Mouse (Mus musculus): ENCODE measurements at regions not wholly inside any gene's neighbourhood (a gene's known extent, or its start where the extent isn't known, plus 50 kb on each side); places are given as distances from the start of the nearest gene placed in this dataset.

DNA sequence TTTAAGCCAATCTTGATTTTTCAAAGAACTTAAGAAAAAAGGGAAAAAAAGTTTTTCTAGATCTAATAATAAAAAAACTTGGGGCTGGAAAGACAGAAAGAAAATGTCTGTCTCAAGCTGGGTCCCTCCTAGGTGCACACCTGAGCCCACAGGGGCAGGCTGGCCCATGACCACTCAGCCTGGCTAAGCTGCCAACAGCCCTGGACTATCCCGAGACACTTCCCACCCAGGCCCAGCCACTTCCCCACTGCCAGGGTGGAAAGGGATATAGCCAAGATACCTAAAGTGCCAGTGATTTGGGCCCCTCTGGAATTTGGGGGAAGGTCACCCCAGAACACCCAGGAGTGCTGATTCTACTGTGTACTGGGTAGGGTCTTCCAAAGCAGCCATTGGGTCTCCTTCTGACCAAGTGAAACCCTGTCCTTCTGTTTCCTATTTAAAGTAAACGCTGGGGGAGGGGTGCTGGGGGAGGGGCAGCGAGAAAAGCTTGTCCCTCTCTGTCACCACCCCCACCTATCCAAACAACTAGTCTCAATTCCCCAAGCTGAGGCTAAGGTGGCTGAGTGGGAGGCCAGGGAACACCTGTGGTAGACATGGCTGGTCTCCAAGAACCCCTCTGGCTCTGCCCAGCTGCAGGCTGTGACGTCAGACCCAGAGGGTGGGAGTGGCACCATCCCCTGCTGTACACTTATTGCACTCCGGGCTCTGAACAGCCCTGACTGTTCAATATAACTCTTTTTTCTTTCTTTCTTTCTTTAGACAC, 62.6 kb downstream of the Mcfd2 start:
- peak in 1 of 2 experiments; percentile 75 for DNase-seq (ENCODE audit: inconsistent age in 2 of 2, low spot score in 1 of 2)

DNA sequence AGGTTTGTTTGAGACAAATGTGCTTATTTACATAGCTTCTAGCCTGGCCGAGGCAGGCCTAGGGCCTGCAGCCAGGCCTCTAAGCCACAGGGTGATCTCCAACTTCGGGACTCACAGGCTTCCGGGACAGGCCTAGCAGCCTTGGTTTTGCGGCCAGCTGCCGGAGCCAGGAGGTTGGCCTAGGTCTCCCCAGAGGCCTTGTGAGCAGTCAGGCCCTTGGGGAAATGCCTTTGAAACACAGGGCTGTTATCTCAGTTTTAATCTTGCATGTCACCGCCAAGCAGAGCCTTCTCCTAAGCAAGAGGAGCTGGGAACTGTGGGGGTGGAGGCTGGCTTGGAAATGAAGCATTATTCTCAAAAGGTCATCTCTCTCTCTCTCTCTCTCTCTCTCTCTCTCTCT, 63.2 kb downstream of the Mcfd2 start:
- peak; percentile 91 to 96 for DNase-seq (ENCODE audit: inconsistent age in 2 of 2, low spot score in 1 of 2)

GRCm38 (mm10) chr17:87200721-87201242, 65.0 kb downstream of the Mcfd2 start:
- peak; percentile 75 to 90 for DNase-seq (ENCODE audit: inconsistent age in 2 of 2, low spot score in 1 of 2)

DNA sequence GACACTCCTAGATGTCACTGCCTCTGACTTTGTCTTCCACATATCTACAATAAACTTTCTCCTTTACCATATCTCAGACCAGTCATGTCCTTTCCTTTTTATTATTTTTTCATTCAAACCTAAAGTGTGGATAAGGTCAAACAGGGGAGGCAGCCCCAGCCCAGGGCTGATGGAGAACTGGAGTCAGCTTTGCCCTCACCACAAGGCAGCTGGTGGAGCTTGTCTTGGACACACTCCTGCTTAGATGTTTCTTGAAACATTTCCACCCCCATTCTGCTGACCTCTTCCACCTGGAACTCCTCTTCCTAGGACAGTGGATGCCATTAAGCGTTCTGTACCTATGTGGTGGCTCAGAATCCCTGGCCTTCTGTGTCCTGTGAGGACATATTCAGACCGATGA, 65.6 kb downstream of the Mcfd2 start:
- DNase-seq (ENCODE audit: inconsistent age in 2 of 2, low spot score in 1 of 2) = no peak

- no peak for DNase-seq (ENCODE audit: inconsistent age in 2 of 2, low spot score in 1 of 2)
Observed at GRCm38 (mm10) chr17:87199134-87199533, 66.6 kb downstream of the Mcfd2 start.

GRCm38 (mm10) chr17:87197434-87197833, 68.3 kb downstream of the Mcfd2 start:
- DNase-seq (ENCODE audit: inconsistent age in 2 of 2, low spot score in 1 of 2) = no peak

DNA sequence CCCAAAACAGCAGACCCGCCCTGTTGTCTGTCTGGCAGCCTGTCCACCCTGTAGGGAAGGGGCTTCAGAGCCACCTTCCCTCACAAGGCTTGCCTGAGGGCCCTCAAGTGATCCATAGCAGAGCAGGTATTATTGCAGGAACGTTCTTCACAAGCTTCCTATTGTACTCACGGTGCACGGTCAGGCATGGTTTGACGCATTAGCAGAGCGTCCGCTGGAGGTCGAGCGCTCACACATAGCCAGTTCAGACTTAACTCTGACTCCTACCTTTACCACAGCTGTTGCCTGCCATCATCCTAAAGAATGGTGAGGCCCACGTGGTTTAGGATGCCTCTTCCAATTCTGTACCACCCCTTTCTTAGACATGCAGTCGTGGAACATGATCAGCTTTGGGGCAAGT, 71.1 kb downstream of the Mcfd2 start:
- no peak for DNase-seq (ENCODE audit: inconsistent age in 2 of 2, low spot score in 1 of 2)

DNA sequence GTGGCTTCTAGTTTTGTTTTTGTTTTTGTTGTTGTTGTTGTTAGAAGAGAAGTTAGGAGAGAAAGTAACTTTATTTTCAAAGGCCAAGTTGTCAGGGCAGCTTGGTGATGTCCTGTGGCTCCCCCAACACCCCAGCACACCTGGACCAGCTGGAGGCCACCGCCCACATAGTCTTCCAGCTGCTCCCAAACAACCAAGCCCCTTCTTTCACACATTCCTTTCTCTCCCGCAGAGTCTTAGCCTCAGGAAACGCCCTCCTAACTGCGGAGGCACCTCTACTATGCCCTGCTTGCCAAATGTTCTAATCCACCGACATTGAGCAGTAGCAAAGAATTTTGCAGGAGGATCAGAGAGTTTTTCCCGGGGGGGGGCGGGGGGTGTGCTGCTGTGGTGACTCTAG, 72.3 kb downstream of the Mcfd2 start:
- DNase-seq (ENCODE audit: inconsistent age in 2 of 2, low spot score in 1 of 2) = no peak

- peak in 1 of 2 experiments; percentile 62 for DNase-seq (ENCODE audit: inconsistent age in 2 of 2, low spot score in 1 of 2)
Observed at GRCm38 (mm10) chr17:87189670-87190069, 76.1 kb downstream of the Mcfd2 start.
